Mouse (Mus musculus): ENCODE data around the gene Pald1.

Gene Pald1

GRCm38 (mm10) chr10:61415240-61415639, 31.9 kb upstream of the Pald1 start:
- no peaks in the 10 kb centered on the region for H3K27me3 ChIP-seq (ENCODE audit: insufficient read depth, low read length)
- H3K4me3 ChIP-seq (replicated peaks; ENCODE audit: low read length), result peak overlapping the region; percentile 70
- no peak for TF ChIP-seq POU5F1 (IDR thresholded peaks at IDR 0.05; ENCODE audit: borderline replicate concordance, low read length)
- peak; percentile 34 for TF ChIP-seq CTCF (conservative IDR thresholded peaks at IDR 0.05; ENCODE audit: low read length)
- no peak for TF ChIP-seq NANOG (IDR thresholded peaks at IDR 0.05; ENCODE audit: borderline replicate concordance, low read length)
- H3K9me3 ChIP-seq (ENCODE audit: low read length), result no peaks in the 10 kb centered on the region
- H3K36me3 ChIP-seq (ENCODE audit: insufficient read depth, low read length), result peaks cover 12% of the 10 kb centered on the region
- H3K4me1 ChIP-seq (replicated peaks; ENCODE audit: low read depth, low read length), result peaks cover 74% of the 10 kb centered on the region

GRCm38 (mm10) chr10:61412910-61413625, 29.7 kb upstream of the Pald1 start:
- Histone ChIP-seq H3K36me3 (ENCODE audit: insufficient read depth, low read length) (no peaks in the 10 kb centered on the region), H3K4me1 (replicated peaks; ENCODE audit: low read depth, low read length) (peaks cover 84% of the 10 kb centered on the region), H3K4me3 (replicated peaks; ENCODE audit: low read length) (peak overlapping the region; percentile 55), H3K27me3 (ENCODE audit: insufficient read depth, low read length) (no peaks in the 10 kb centered on the region), H3K9me3 (ENCODE audit: low read length) (no peaks in the 10 kb centered on the region)
- TF ChIP-seq POU5F1 (IDR thresholded peaks at IDR 0.05; ENCODE audit: borderline replicate concordance, low read length) (no peak), CTCF (conservative IDR thresholded peaks at IDR 0.05; ENCODE audit: low read length) (no peak), NANOG (IDR thresholded peaks at IDR 0.05; ENCODE audit: borderline replicate concordance, low read length) (no peak)

GRCm38 (mm10) chr10:61410193-61410592, 26.9 kb upstream of the Pald1 start:
- Histone ChIP-seq H3K4me3 (replicated peaks; ENCODE audit: low read length) (no peak overlapping the region; the same call in 1 of the 2 replicates), H3K27me3 (ENCODE audit: insufficient read depth, low read length) (no peaks in the 10 kb centered on the region; the same call in 1 of the 2 replicates), H3K9me3 (ENCODE audit: low read length) (no peaks in the 10 kb centered on the region), H3K36me3 (ENCODE audit: insufficient read depth, low read length) (no peaks in the 10 kb centered on the region), H3K4me1 (replicated peaks; ENCODE audit: low read depth, low read length) (peaks cover 91% of the 10 kb centered on the region)
- TF ChIP-seq NANOG (IDR thresholded peaks at IDR 0.05; ENCODE audit: borderline replicate concordance, low read length), result no peak
- TF ChIP-seq CTCF (conservative IDR thresholded peaks at IDR 0.05; ENCODE audit: low read length), result no peak
- no peak for TF ChIP-seq POU5F1 (IDR thresholded peaks at IDR 0.05; ENCODE audit: borderline replicate concordance, low read length)

GRCm38 (mm10) chr10:61409776-61410175, 26.4 kb upstream of the Pald1 start:
- Histone ChIP-seq H3K4me3 (replicated peaks; ENCODE audit: low read length) (no peak overlapping the region; the same call in 1 of the 2 replicates), H3K36me3 (ENCODE audit: insufficient read depth, low read length) (no peaks in the 10 kb centered on the region), H3K9me3 (ENCODE audit: low read length) (no peaks in the 10 kb centered on the region), H3K27me3 (ENCODE audit: insufficient read depth, low read length) (no peaks in the 10 kb centered on the region; the same call in 1 of the 2 replicates), H3K4me1 (replicated peaks; ENCODE audit: low read depth, low read length) (peaks cover 91% of the 10 kb centered on the region)
- no peak for TF ChIP-seq POU5F1 (IDR thresholded peaks at IDR 0.05; ENCODE audit: borderline replicate concordance, low read length)
- TF ChIP-seq NANOG (IDR thresholded peaks at IDR 0.05; ENCODE audit: borderline replicate concordance, low read length), result no peak
- TF ChIP-seq CTCF (conservative IDR thresholded peaks at IDR 0.05; ENCODE audit: low read length), result no peak

GRCm38 (mm10) chr10:61405958-61406357, 22.6 kb upstream of the Pald1 start:
- H3K27me3 ChIP-seq (ENCODE audit: insufficient read depth, low read length), result no peaks in the 10 kb centered on the region; the same call in 1 of the 2 replicates
- H3K4me3 ChIP-seq (replicated peaks; ENCODE audit: low read length), result peak overlapping the region; percentile 45
- H3K4me1 ChIP-seq (replicated peaks; ENCODE audit: low read depth, low read length), result peaks cover 67% of the 10 kb centered on the region
- peaks cover 7% of the 10 kb centered on the region; the same call in 1 of the 2 replicates for H3K9me3 ChIP-seq (ENCODE audit: low read length)
- H3K36me3 ChIP-seq (ENCODE audit: insufficient read depth, low read length), result no peaks in the 10 kb centered on the region
- TF ChIP-seq NANOG (IDR thresholded peaks at IDR 0.05; ENCODE audit: borderline replicate concordance, low read length) (no peak), POU5F1 (IDR thresholded peaks at IDR 0.05; ENCODE audit: borderline replicate concordance, low read length) (no peak), CTCF (conservative IDR thresholded peaks at IDR 0.05; ENCODE audit: low read length) (no peak)

- no peak overlapping the region for H3K4me3 ChIP-seq (replicated peaks; ENCODE audit: low read length)
- no peaks in the 10 kb centered on the region; the same call in 1 of the 2 replicates for H3K27me3 ChIP-seq (ENCODE audit: insufficient read depth, low read length)
- H3K4me1 ChIP-seq (replicated peaks; ENCODE audit: low read depth, low read length), result peaks cover 49% of the 10 kb centered on the region
- no peak for TF ChIP-seq NANOG (IDR thresholded peaks at IDR 0.05; ENCODE audit: borderline replicate concordance, low read length)
- no peak for TF ChIP-seq POU5F1 (IDR thresholded peaks at IDR 0.05; ENCODE audit: borderline replicate concordance, low read length)
- TF ChIP-seq CTCF (conservative IDR thresholded peaks at IDR 0.05; ENCODE audit: low read length), result no peak
- peaks cover 10% of the 10 kb centered on the region; the same call in 1 of the 2 replicates for H3K9me3 ChIP-seq (ENCODE audit: low read length)
- no peaks in the 10 kb centered on the region for H3K36me3 ChIP-seq (ENCODE audit: insufficient read depth, low read length)
Measured at GRCm38 (mm10) chr10:61402911-61403310, 19.6 kb upstream of the Pald1 start.

GRCm38 (mm10) chr10:61402480-61402879, 19.1 kb upstream of the Pald1 start:
- Histone ChIP-seq H3K4me3 (replicated peaks; ENCODE audit: low read length) (no peak overlapping the region), H3K27me3 (ENCODE audit: insufficient read depth, low read length) (no peaks in the 10 kb centered on the region; the same call in 1 of the 2 replicates), H3K4me1 (replicated peaks; ENCODE audit: low read depth, low read length) (peaks cover 49% of the 10 kb centered on the region), H3K9me3 (ENCODE audit: low read length) (peaks cover 10% of the 10 kb centered on the region; the same call in 1 of the 2 replicates), H3K36me3 (ENCODE audit: insufficient read depth, low read length) (no peaks in the 10 kb centered on the region)
- no peak for TF ChIP-seq POU5F1 (IDR thresholded peaks at IDR 0.05; ENCODE audit: borderline replicate concordance, low read length)
- TF ChIP-seq CTCF (conservative IDR thresholded peaks at IDR 0.05; ENCODE audit: low read length), result peak; percentile 54

GRCm38 (mm10) chr10:61400407-61400806, 17.1 kb upstream of the Pald1 start:
- H3K36me3 ChIP-seq (ENCODE audit: insufficient read depth, low read length), result no peaks in the 10 kb centered on the region
- TF ChIP-seq NANOG (IDR thresholded peaks at IDR 0.05; ENCODE audit: borderline replicate concordance, low read length), result no peak
- no peak for TF ChIP-seq POU5F1 (IDR thresholded peaks at IDR 0.05; ENCODE audit: borderline replicate concordance, low read length)
- TF ChIP-seq CTCF (conservative IDR thresholded peaks at IDR 0.05; ENCODE audit: low read length), result no peak
- no peak overlapping the region for H3K4me3 ChIP-seq (replicated peaks; ENCODE audit: low read length)
- no peaks in the 10 kb centered on the region for H3K27me3 ChIP-seq (ENCODE audit: insufficient read depth, low read length)
- peaks cover 37% of the 10 kb centered on the region for H3K4me1 ChIP-seq (replicated peaks; ENCODE audit: low read depth, low read length)
- peaks cover 10% of the 10 kb centered on the region; the same call in 1 of the 2 replicates for H3K9me3 ChIP-seq (ENCODE audit: low read length)
